Mouse (Mus musculus) erythroblast, embryonic 14.5 days (primary cell): ENCODE data around the gene Ccdc150.

ENCODE experiments used
- GATA1 ChIP-seq: IDR thresholded peaks from 2 replicates; pipeline ENCODE4 v1.6.1; 2012; ENCODE audit warnings: low read length, inconsistent platforms, mixed read lengths
- TAL1 ChIP-seq: IDR thresholded peaks from 3 replicates; pipeline ENCODE4 v1.6.1; 2012; ENCODE audit warnings: low read length, inconsistent platforms, mixed read lengths

DNA sequence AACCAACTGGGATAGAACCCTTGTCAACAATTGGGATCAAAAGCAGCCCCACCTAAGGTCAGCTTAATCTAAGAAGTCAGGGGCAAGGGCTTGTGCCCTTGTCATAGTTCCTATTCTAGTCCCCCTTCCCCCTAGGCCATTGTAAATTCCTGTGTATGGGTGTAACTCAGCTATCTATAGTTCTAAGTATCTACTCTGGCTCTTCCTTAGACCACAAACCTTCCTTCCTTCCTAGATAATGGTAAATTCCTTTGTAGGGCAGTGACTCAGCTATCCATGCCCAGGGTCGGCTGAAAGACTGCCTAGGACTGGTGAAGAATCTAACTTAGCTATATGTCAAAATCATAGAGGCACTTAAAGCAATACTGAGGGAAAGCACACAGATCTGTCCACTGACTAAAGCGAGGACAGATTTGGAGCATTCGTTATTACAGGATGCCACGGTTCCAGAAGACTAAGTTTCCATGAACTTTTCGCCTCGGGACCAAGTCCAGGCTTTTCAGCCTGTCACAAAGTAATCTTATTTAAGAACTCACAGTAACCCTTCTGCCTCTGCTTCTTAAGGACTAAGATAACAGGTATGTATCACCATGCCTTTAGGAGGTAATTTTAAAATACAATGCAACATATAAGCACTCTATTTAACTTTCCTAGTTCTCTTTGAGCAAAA, 77.5 kb downstream of the Ccdc150 start:
- TF ChIP-seq GATA1 (no peak), TAL1 (no peak)
